Mouse (Mus musculus): ENCODE results near the gene Six1. TPM values are rescaled to one million over a fixed set of nuclear protein-coding genes. Genes with fewer than 3 reads are reported as not detected.

Six1 gene
- total RNA-seq, 1 experiment from 2014 or later = not detected

GRCm38 (mm10) chr12:73052651-73053591, 766 bp downstream of the Six1 start:
- peak in 1 of 2 experiments; percentile 14; a peak in 1 of 4 replicates for ATAC-seq (replicated peaks in 1 of 2; ENCODE audit: insufficient read depth in 1 of 2, low FRiP score in 2 of 2, low TSS enrichment in 1 of 2, low read depth in 1 of 2, poor library complexity in 2 of 2, severe bottlenecking in 2 of 2)

DNA sequence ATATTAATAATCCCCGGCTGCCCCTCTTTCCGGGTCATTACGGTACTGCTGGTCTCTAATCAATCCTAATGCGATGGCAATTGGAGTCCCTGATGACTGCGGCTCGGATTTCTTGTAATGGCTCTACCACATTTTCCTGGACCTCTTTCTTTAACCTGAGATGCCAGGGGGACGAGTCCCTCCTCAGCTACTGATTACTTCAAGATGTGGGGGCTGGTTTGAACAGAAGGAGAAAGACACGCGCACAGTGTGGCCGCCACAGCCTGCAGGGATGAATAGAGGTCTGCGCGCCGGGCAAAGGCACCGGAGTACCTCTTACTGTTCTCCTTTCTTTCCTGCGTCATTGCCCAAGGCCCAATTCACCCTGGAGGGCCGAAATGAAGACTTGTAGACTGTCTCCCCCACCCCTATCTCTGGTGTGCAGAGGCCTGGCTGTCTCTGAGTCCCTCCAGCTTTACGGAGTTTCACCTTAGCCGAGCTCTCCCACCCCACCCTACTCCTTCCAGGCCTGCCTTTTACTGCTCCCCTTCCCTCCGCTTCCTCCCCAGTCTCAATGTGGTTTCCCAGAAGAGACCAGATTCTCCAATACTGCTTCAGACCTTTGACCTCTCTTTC, 1.5 kb downstream of the Six1 start:
- no peak for ATAC-seq (replicated peaks in 1 of 2; ENCODE audit: insufficient read depth in 1 of 2, low FRiP score in 2 of 2, low TSS enrichment in 1 of 2, low read depth in 1 of 2, poor library complexity in 2 of 2, severe bottlenecking in 2 of 2)

- no peak for ATAC-seq (replicated peaks in 1 of 2; ENCODE audit: insufficient read depth in 1 of 2, low FRiP score in 2 of 2, low TSS enrichment in 1 of 2, low read depth in 1 of 2, poor library complexity in 2 of 2, severe bottlenecking in 2 of 2)
These were observed 2.7 kb downstream of the Six1 start for GRCm38 (mm10) chr12:73050811-73051580.

- ATAC-seq (replicated peaks in 1 of 2; ENCODE audit: insufficient read depth in 1 of 2, low FRiP score in 2 of 2, low TSS enrichment in 1 of 2, low read depth in 1 of 2, poor library complexity in 2 of 2, severe bottlenecking in 2 of 2) = no peak
These were observed 3.4 kb downstream of the Six1 start for GRCm38 (mm10) chr12:73050305-73050704.

DNA sequence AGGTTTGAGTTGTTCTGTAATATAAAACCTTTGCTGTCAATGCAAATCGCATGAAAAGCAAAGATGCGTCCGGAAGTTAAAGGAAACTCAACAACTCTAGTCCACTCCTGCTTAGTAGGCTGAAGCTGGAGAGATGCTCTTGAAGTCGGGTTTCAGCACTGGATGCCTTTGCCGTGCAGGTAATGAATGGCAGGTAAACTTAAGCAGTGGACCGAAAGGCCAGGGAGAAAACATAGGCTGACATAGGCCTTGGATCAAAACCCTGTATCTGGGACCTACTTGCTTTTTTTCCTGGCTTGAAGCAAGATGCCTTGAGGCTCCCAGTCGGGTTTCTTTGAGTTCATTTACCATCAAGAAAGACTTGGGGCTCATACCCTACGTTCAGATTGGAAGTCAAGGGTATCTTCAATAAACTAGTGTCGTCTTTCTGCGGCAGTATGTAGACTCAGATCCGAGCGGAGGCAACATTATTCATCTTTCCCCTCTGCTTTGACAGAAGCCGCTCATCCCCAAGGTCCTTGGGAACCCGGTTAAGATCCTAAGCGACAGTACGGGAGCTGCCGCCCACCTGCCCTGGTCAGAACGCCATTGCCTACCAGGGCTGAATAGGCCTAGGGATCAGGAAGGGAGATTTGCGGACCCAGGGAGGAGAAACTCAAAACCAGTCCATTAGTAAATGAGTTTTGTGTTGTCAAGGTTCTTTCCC, 4.0 kb downstream of the Six1 start:
- no peak for ATAC-seq (replicated peaks in 1 of 2; ENCODE audit: insufficient read depth in 1 of 2, low FRiP score in 2 of 2, low TSS enrichment in 1 of 2, low read depth in 1 of 2, poor library complexity in 2 of 2, severe bottlenecking in 2 of 2)

GRCm38 (mm10) chr12:73048537-73048936, 5.2 kb downstream of the Six1 start:
- ATAC-seq (replicated peaks in 1 of 2; ENCODE audit: insufficient read depth in 1 of 2, low FRiP score in 2 of 2, low TSS enrichment in 1 of 2, low read depth in 1 of 2, poor library complexity in 2 of 2, severe bottlenecking in 2 of 2) = no peak

GRCm38 (mm10) chr12:73047576-73047975, 6.1 kb downstream of the Six1 start:
- ATAC-seq (replicated peaks in 1 of 2; ENCODE audit: insufficient read depth in 1 of 2, low FRiP score in 2 of 2, low TSS enrichment in 1 of 2, low read depth in 1 of 2, poor library complexity in 2 of 2, severe bottlenecking in 2 of 2) = no peak

- ATAC-seq (replicated peaks in 1 of 2; ENCODE audit: insufficient read depth in 1 of 2, low FRiP score in 2 of 2, low TSS enrichment in 1 of 2, low read depth in 1 of 2, poor library complexity in 2 of 2, severe bottlenecking in 2 of 2) = peak; percentile 63 to 73
These were observed 7.0 kb downstream of the Six1 start for GRCm38 (mm10) chr12:73046607-73047180.

GRCm38 (mm10) chr12:73045724-73046606, 7.7 kb downstream of the Six1 start:
- ATAC-seq (replicated peaks in 1 of 2; ENCODE audit: insufficient read depth in 1 of 2, low FRiP score in 2 of 2, low TSS enrichment in 1 of 2, low read depth in 1 of 2, poor library complexity in 2 of 2, severe bottlenecking in 2 of 2) = no peak

DNA sequence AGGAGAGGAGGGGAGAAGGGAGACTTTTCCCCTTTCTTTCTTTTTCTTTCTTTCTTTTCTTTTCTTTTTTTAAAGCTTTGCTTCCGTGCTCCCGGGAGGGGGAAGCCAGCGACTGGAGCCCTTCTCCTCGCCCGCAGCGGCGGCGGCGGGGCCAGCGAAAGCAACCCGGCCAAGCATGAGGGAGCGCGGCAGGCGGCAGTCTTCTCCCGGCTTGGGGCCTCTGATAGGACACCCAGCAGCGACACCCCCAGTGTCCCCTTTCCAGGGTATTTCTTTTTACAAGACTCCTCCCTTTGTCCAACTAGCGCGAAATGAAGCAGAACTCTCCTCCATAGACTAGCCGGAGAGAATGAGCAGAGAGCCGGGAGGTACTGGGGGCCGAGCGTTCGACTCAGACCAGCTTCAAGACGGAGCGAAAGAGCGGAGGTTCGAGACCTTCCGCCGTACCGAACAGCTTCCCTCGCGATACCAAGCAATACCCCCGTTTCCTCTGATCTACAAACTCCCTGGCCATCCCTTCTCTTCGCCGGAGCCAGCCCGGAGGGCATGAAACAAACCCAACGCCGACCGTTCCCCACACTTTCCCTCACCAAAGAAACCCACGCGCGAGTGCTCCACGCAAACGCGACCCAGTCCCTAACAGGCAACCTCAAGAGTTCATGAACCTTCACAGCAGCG, 8.5 kb downstream of the Six1 start:
- no peak for ATAC-seq (replicated peaks in 1 of 2; ENCODE audit: insufficient read depth in 1 of 2, low FRiP score in 2 of 2, low TSS enrichment in 1 of 2, low read depth in 1 of 2, poor library complexity in 2 of 2, severe bottlenecking in 2 of 2)

DNA sequence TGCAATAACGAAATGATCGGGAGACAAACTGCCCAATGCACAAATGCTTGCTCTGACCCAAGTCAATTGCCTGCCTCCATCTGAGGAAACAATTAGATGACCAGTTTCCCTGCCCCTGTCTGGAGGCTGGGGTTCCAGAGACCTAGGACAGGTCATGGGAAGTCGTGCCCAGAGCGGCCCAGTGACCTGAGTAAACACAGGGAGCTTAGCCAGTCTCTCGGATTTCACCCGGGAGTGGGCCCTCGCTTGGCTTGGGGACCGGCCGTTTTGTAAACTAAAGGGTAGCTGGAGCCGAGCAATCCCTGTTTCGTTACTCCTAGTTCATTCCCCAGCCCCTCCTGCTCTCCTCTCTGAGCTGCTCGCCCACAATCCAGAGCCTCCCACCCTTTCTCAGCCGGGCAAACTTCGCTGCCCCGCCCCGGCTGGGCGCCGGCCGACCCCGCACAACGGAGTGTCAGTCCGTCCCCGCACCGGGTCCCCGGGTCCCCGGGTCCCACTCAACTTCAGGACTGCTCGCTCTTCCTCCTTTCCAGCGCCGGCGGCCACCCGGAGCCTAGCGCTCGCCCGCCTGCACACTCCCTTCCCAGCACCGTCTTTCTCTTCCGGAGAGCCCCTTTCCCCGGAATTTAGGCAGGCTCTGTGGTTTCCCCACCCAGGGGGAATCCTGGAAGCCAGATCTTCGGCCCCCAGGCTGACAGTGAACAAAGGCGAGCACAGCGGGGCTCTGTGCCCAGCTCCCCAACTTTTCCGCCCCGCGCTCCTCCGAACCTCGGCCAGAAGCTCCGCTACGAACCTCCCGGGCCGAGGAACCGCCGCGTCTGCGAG, 9.3 kb downstream of the Six1 start:
- no peak for ATAC-seq (replicated peaks in 1 of 2; ENCODE audit: insufficient read depth in 1 of 2, low FRiP score in 2 of 2, low TSS enrichment in 1 of 2, low read depth in 1 of 2, poor library complexity in 2 of 2, severe bottlenecking in 2 of 2)

DNA sequence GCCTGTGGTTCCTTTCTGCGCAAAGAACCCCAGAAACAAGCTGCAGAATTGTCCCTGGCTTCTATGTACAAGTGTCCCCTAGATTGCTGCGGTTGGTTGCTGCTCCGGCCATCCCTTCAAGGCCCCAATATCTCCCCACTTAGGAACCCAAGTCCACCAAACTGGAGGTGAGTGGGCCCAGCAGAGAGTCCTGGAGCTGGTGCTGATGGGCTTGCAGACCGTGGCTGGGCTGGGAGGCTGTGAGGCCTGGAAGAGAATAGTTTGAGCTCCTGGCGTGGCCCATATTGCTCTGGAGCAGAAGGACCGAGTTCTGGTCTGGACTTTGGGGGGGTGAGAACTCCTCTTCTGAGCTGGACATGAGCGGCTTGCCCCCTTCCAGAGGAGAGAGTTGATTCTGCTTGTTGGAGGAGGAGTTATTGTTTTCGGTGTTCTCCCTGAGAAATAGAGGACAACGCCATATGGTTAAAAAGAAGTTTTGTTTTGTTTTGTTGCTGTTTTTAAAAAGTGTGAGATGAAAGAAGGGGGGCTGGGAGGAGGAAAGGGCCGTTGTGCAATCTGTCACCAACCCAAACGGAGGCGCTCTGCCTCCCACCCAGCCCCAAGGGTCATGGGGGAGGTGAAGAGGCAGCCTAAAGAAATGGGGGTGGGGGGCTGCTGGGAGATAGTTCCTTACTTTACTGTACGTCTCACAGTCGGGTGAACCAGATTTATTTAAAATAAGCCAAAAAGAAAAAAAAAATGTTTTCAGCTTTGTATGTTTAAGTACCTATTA, 10.1 kb downstream of the Six1 start:
- no peak for ATAC-seq (replicated peaks in 1 of 2; ENCODE audit: insufficient read depth in 1 of 2, low FRiP score in 2 of 2, low TSS enrichment in 1 of 2, low read depth in 1 of 2, poor library complexity in 2 of 2, severe bottlenecking in 2 of 2)

GRCm38 (mm10) chr12:73042903-73043302, 10.8 kb downstream of the Six1 start:
- ATAC-seq (replicated peaks in 1 of 2; ENCODE audit: insufficient read depth in 1 of 2, low FRiP score in 2 of 2, low TSS enrichment in 1 of 2, low read depth in 1 of 2, poor library complexity in 2 of 2, severe bottlenecking in 2 of 2) = no peak

DNA sequence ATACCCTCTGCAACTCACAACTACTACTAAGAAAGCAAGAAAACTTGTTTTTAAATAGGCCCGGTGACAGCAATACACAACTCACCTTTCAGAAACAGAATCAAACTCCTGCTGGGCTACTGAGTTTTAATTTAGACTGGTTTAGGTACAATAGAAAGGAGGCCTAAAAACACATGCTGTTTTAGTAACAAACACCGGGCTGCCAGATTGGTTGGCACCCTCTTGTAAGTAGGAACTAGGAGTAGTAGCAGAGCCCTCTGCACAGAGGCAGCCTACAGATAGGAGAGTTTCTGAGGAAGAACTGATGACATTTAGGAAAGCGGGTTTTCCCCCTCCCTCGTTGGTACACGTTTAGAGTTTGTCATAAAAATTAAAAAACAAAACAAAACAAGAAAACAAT, 11.3 kb downstream of the Six1 start:
- ATAC-seq (replicated peaks in 1 of 2; ENCODE audit: insufficient read depth in 1 of 2, low FRiP score in 2 of 2, low TSS enrichment in 1 of 2, low read depth in 1 of 2, poor library complexity in 2 of 2, severe bottlenecking in 2 of 2) = no peak
